Mouse (Mus musculus) inflammation-experienced regulatory T-cells, adult 6 months (primary cell): ENCODE data around the gene Prr29. TPM values are rescaled to one million over a fixed set of nuclear protein-coding genes. Genes with fewer than 3 reads are reported as not detected.
"Not testable (repeated sequence)": the region's sequence is repeated elsewhere in the genome, so short reads cannot be mapped to it uniquely, and the experiment has no call there.

ENCODE experiments used
- ATAC-seq: one replicate; pipeline ENCODE4 v1.8.0; 2017
- polyA plus RNA-seq, 3 experiments: library from polyadenylated mRNA; unstranded; fragments of 100-300 nt; shearing (Covaris generic); gene quantifications; one replicate each; pipeline ENCODE4 v1.2.1; 2017

The Prr29 gene
- polyA plus RNA-seq: 1 to 10 TPM in 2 of 3 experiments, under 1 TPM in 1; 0.87 to 2.5 (median 2.3) TPM

DNA sequence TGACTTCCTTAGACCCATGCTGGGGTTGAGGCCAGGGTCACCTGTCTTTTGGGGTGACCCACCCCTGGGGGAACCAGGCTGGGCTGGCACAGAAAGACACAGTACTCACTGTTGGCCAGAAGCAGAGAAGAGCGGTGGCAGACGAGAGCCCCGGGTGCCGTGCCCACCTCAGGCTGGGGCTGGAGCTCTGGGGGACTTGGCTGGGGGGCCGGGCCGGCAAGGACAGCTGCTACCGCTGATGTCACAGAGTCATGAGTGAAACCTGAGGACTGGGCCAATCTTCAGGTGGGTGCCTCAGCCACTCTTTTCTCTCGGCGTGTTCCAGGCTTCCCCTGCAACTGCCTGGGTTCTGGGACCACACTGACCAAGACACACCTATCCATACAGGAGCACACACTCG lies at the start of gene Prr29:
Prr29 (plus strand) TSS at position 107 of the 400 bp plus-strand sequence.
- no peak for ATAC-seq

- ATAC-seq: no peak
These were observed 48.9 kb upstream of the Prr29 start for GRCm38 (mm10) chr11:106316416-106316815.

DNA sequence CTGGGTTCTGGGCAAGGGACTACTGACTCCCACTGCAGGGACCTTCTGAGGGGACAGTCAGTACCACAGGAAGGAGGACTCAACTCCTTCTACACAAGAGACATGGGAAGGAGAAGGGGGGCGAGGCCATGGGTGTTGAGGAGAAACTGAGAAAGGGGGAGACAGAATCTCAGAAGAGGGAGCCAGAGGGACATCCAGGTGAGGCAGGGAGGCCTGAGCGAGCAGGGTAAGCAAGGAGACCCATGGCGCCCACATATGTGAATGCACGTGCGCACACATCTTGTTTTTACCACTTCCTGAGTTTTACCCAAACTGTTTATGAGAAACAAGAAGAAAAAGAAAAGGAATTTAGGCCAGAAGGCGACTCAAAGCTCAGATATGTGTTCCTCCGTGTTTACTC lies 47.5 kb upstream of the Prr29 start:
- ATAC-seq: no peak

- ATAC-seq: no peak
These were observed 46.6 kb upstream of the Prr29 start for GRCm38 (mm10) chr11:106318406-106319366.

DNA sequence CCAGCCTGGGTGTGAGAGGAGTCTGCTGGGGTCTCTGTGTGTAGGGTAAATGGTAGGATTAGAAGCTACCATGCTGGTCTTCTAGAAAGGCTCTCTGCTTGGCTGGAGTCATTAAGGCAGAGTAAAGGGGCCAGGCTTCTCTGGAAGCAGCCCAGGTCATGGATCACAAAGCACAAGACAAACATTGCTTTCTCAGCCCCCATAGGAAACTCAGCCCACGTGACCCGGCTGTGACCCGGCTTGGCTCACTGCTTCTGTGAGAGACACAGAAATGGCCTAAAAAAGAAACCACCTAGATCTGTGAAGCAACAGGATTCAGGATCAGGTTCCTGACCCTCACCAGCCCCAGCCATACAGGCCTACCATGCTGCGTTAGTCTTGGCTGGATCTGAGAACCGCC lies 40.4 kb upstream of the Prr29 start:
- no peak for ATAC-seq

- ATAC-seq: peak; percentile 70
These were observed 39.6 kb upstream of the Prr29 start for GRCm38 (mm10) chr11:106325566-106326206.

GRCm38 (mm10) chr11:106326475-106326874 lies 38.8 kb upstream of the Prr29 start:
- no peak for ATAC-seq

GRCm38 (mm10) chr11:106328521-106328920 lies 36.8 kb upstream of the Prr29 start:
- ATAC-seq: no peak

GRCm38 (mm10) chr11:106329128-106329527 lies 36.1 kb upstream of the Prr29 start:
- ATAC-seq: no peak

- ATAC-seq: peak; percentile 74
These were observed 35.6 kb upstream of the Prr29 start for GRCm38 (mm10) chr11:106329682-106330081.

- no peak for ATAC-seq
These were observed 32.8 kb upstream of the Prr29 start for GRCm38 (mm10) chr11:106332458-106332857.

DNA sequence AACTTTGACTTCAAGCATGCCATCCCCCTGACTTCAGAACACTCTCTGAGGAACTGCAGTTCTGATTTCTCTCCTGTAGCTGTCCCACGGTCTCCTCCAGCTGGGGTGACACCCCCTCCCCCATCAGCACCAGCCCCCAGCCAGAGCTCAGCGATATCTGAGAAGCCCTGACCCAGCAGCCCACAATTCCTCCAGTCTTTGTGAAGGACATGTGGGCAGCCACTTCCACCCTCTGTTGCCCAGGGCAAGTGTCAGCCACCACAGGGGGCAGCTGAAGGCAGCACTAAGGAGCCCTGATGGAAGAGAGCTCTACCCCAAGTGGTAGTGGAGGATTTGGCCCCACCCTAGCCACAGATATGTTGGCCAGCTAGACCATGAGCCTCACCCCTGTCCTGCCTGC lies 31.2 kb upstream of the Prr29 start:
- ATAC-seq: no peak

- ATAC-seq: no peak
These were observed 27.2 kb upstream of the Prr29 start for GRCm38 (mm10) chr11:106338029-106338428.

DNA sequence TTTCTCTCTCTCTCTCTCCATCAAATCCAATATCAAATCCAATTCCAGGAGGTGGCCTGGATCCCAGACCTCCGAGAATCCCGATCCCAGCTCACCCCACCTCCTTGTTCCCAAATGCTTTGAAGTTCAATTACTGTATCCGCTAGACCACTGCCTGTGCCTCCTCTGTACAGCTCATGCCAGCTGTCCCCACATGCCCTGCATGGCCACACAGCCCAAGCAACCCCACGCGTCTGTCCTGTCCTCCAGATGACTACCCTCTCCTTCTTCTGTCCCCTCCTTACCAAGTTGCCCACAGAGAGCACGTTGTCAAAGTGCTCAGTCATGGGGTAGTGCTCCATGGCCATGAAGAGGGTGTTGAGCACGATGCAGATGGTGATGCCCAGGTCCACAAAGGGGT lies 26.4 kb upstream of the Prr29 start:
- ATAC-seq: no peak

GRCm38 (mm10) chr11:106339323-106339722 lies 25.9 kb upstream of the Prr29 start:
- not testable (repeated sequence) for ATAC-seq

GRCm38 (mm10) chr11:106340990-106341520 lies 24.2 kb upstream of the Prr29 start:
- no peak for ATAC-seq

DNA sequence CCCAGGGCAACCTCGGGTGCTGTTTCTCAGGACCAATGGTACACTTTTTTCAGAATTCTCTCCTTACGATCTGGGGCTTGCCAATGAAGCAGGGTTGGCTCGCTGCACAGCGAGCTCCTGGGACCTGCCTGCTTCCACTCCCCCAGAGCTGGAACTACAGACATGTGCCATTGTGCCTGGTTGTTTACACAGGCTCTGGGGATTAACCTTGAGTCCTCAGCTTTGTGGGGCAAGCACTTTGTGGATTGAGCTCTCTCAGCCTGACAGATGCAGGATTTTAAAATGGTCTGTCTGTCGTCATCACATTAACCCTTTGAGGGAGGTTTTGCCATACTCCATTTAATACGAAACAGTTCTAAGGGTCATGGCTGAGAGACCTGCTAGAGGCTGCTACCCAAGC lies 20.4 kb upstream of the Prr29 start:
- ATAC-seq: no peak

GRCm38 (mm10) chr11:106349772-106350171 lies 15.5 kb upstream of the Prr29 start:
- no peak for ATAC-seq

DNA sequence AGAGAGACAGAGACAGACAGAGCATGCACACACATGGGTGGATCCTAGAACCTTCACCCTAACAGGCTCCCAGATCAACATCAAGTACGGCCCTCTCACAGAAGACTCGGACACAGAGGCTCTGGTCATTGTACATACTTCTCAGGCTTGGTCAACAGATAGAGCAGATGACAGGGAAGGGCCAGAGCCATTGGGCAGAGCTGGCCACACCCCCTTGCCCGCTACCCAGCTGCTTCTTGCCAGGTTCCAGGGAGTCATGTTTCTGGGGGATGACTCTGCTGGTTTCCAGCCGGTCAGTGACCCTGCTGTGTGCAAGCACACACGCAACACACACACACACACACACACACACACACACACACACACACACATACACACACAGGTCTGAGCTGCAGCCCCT lies 14.4 kb upstream of the Prr29 start:
- no peak for ATAC-seq

- ATAC-seq: no peak
These were observed 14.0 kb upstream of the Prr29 start for GRCm38 (mm10) chr11:106351253-106351652.

DNA sequence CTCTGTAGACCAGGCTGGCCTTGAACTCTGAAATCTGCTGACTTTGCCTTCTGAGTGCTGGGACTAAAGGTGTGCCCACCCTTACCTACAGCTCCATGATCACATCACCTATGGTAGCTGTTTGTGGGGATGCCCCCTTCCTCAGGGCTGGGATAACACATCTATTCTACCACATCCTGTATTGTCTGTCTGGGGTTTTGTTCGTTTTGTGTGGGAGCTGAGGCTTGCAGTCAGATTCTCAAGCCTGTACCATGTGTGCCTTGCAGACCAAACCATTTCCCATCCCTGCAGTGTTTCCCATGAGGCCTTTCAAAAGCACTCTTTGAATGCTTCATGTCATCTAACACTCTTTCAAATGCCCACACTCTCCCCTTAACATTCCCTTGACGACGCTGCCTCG lies 13.3 kb upstream of the Prr29 start:
- ATAC-seq: peak; percentile 97

DNA sequence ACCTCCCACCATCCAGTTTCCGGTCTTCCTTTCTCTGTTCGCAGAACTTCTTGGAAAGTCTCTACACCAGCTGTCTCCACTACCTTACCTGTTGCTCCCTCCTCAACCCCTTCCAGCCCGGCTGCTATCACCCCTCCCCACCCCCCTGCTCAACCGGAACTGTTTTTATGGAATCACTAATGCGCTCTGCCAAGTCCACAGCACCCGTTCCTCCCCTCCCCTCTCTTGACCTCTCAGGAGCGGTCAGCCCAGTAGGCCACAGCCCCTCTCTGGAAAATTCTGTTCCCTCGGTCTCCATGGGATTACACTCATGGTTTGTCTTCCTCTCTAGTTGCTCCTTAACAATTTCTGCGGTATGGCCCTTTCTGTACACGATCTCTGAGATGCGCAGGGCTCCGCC lies 12.1 kb upstream of the Prr29 start, which contains the start of gene Scn4a:
Scn4a (minus strand) TSS at position 101 of the 400 bp plus-strand sequence.
- no peak for ATAC-seq

DNA sequence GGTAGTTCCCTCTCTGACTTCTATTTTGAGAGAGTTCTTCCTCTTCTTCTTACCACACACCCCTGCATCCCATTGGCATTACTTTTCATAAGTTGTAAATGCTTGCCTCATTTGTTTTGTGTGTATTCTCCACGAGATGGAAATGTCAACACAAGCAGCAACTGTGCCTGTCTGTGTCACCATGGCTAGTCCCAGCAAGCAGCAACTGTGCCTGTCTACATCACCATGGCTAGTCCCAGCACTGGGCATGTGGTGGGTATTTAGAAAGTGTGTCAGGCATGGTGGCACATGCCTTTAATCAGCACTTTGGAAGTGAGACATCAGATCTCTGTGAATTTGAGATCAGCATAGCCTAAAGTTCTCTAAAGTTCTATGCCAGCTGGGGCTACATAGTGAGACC lies 11.1 kb upstream of the Prr29 start:
- ATAC-seq: no peak
